Mouse (Mus musculus) hindbrain, embryonic 14.5 days (tissue): ENCODE results near the gene Suco. TPM values are rescaled to one million over a fixed set of nuclear protein-coding genes. Genes with fewer than 3 reads are reported as not detected.

Experiments used
- ATAC-seq: fragments of 200-750 bp; cut with Nextera tagmentation; 2 replicates; pipeline ENCODE4 v1.8.0; 2017; ENCODE audit warnings: moderate number of reproducible peaks, mild to moderate bottlenecking, moderate TSS enrichment, moderate library complexity; ENCODE audit not compliant: low FRiP score
- DNase-seq: peaks from one replicate; pipeline ENCODE4 v3.0.0-alpha.2; 2015; ENCODE audit warnings: low spot score
- H3K27ac ChIP-seq: fragments of 300-500 bp; sonication (generic); 2 replicates; pipeline ENCODE4 v1.5.1; 2014; ENCODE audit warnings: mild to moderate bottlenecking, moderate library complexity
- H3K27me3 ChIP-seq: fragments of 300-500 bp; sonication (generic); 2 replicates; pipeline ENCODE4 v1.6.1; 2014; ENCODE audit warnings: mild to moderate bottlenecking, low read length, mixed read lengths; ENCODE audit not compliant: control insufficient read depth, insufficient read depth
- H3K36me3 ChIP-seq: fragments of 300-500 bp; sonication (generic); replicated peaks from 2 replicates; pipeline ENCODE4 v1.6.1; 2014; ENCODE audit not compliant: control insufficient read depth, insufficient read depth
- H3K4me1 ChIP-seq: fragments of 300-500 bp; sonication (generic); replicated peaks from 2 replicates; pipeline ENCODE4 v1.6.1; 2014; ENCODE audit warnings: antibody characterized with exemption, low read length, mixed read lengths; ENCODE audit not compliant: control insufficient read depth, insufficient read depth
- H3K4me2 ChIP-seq: fragments of 300-500 bp; sonication (generic); replicated peaks from 2 replicates; pipeline ENCODE4 v1.6.1; 2014; ENCODE audit warnings: mild to moderate bottlenecking, moderate library complexity
- H3K4me3 ChIP-seq: fragments of 300-500 bp; sonication (generic); replicated peaks from 2 replicates; pipeline ENCODE4 v1.5.1; 2014; ENCODE audit warnings: mild to moderate bottlenecking, low read length
- H3K9ac ChIP-seq: fragments of 300-500 bp; sonication (generic); 2 replicates; pipeline ENCODE4 v1.6.1; 2014
- H3K9me3 ChIP-seq: fragments of 300-500 bp; sonication (generic); 2 replicates; pipeline ENCODE4 v1.6.1; 2016; ENCODE audit warnings: low read length; ENCODE audit not compliant: control insufficient read depth
- WGBS: fragments of 180-500 bp; shearing (Covaris S2); extraction: QIAGEN DNeasy Blood & Tissue Kit; methylation state at CpG from one replicate; pipeline ENCODE4 v1.1.7; 2014; 5-methylcytosine and 5-hydroxymethylcytosine counted together
- polyA plus RNA-seq: library from polyadenylated mRNA; unstranded; fragments of >200 nt; fragmentation: Nextera tagmentation; extraction: Ambion mirVana; gene quantifications from 2 replicates; pipeline ENCODE4 v1.2.1, GENCODE M21; 2014

Suco gene
- polyA plus RNA-seq, 1 experiment from 2014 or later = 25.7 TPM

DNA sequence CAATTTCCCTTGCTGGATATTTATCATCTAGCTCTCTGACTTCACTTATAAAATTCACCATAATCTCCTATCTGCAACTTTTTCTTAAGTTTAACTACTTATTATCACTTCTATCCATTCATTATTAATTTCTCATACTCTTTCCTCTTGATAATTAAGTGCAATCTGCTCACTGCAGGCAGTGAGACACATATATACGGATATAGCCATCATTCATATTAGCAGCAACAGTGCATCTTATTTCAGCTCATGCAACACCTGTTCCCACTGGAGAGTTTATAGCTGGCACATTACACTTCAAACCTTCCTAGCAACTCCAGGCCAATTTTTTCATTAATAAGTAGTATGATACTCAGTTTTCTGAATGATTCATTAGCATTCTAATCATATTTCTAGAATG is 7.1 kb downstream of the Suco start:
- Histone ChIP-seq H3K4me3 (no peak overlapping the region), H3K36me3 (no peaks in the 10 kb centered on the region), H3K9ac (no peak overlapping the region), H3K4me2 (no peak overlapping the region), H3K27ac (no peak overlapping the region), H3K4me1 (peaks cover 9% of the 10 kb centered on the region), H3K9me3 (no peaks in the 10 kb centered on the region), H3K27me3 (no peaks in the 10 kb centered on the region)
- ATAC-seq (no peak), DNase-seq (no peak)
- WGBS = 71% methylated on average over 1 of the region's 1 CpGs

DNA sequence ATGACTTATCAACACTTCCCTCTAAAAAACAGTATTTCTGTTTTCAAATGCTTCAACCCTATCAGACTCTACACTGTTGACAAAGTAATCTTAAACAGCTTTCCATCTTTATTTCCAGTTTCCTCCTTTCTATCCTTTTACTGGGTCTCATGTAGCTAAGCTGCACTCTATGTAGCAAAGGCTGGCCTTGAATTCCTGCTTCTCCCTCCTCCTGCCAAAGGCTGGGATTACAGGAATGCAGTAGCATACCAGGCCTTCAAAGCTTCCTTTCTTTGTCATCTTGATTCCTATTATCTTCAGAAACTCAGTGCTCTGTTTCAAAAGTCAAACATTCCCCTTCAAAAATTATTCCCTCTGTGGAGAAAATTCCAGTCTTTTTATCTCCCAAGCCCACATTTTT is 8.1 kb downstream of the Suco start:
- DNase-seq (no peak), ATAC-seq (no peak)
- Histone ChIP-seq H3K9ac (no peak overlapping the region), H3K4me3 (no peak overlapping the region), H3K36me3 (no peaks in the 10 kb centered on the region), H3K9me3 (no peaks in the 10 kb centered on the region), H3K4me1 (no peaks in the 10 kb centered on the region), H3K27me3 (no peaks in the 10 kb centered on the region), H3K27ac (no peak overlapping the region), H3K4me2 (no peak overlapping the region)

DNA sequence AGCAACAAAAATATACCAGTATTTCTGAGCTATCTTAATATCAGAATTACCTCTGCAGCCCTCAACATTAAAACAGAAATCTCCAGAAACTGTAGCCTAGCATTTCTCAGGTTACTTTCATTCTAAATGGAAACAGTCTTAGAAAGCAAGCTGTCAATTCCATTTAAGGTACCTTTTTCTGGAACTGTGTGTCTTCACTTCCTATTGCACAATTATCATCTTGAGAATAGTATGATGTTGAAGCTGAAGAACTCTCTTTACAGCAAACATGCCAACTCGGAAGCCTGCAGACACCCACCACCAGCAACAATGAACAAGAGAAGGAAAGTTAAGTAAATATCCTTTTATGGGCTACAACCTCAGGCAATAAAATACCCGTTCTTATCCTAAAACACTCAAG is 12.7 kb downstream of the Suco start:
- H3K4me1 ChIP-seq = no peaks in the 10 kb centered on the region
- no peaks in the 10 kb centered on the region for H3K36me3 ChIP-seq
- no peaks in the 10 kb centered on the region for H3K9me3 ChIP-seq
- no peak overlapping the region for H3K27ac ChIP-seq
- no peaks in the 10 kb centered on the region for H3K27me3 ChIP-seq
- ATAC-seq (no peak), DNase-seq (no peak)
- WGBS = 79% methylated on average over 2 of the region's 2 CpGs
- no peak overlapping the region for H3K4me3 ChIP-seq
- H3K4me2 ChIP-seq = no peak overlapping the region
- H3K9ac ChIP-seq = no peak overlapping the region

DNA sequence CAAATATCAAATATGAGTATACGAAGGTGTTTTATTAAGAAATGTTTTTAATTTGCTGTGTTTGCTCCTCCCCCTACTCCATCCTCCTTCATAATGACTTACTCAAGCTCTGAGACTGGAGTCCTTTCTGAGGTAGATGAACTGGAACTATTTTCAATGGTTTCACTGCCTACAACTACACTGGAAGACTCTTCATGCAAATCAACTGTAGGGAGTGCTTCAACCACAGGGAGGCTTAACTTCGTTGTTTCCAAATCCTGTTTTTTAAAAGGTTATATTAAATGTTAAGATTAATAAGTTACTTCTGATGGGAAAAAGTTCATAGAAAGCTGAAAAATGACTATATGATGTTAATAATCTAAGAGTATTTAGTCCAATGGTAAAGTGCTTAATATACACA is 17.2 kb downstream of the Suco start:
- H3K4me1 ChIP-seq = no peaks in the 10 kb centered on the region
- ATAC-seq = no peak
- DNase-seq = no peak
- H3K27me3 ChIP-seq = no peaks in the 10 kb centered on the region
- H3K4me3 ChIP-seq = no peak overlapping the region
- H3K9me3 ChIP-seq = no peaks in the 10 kb centered on the region
- 95% methylated on average over 2 of the region's 2 CpGs for WGBS
- no peak overlapping the region for H3K4me2 ChIP-seq
- peaks cover 25% of the 10 kb centered on the region for H3K36me3 ChIP-seq
- H3K9ac ChIP-seq = no peak overlapping the region
- no peak overlapping the region for H3K27ac ChIP-seq

- 98% methylated on average over 2 of the region's 2 CpGs for WGBS
- ATAC-seq (no peak), DNase-seq (no peak)
- Histone ChIP-seq H3K36me3 (peaks cover 38% of the 10 kb centered on the region), H3K9me3 (no peaks in the 10 kb centered on the region), H3K27ac (no peak overlapping the region), H3K4me2 (no peak overlapping the region), H3K4me1 (no peaks in the 10 kb centered on the region), H3K4me3 (no peak overlapping the region), H3K27me3 (no peaks in the 10 kb centered on the region), H3K9ac (no peak overlapping the region)
These were observed 49.8 kb downstream of the Suco start for GRCm38 (mm10) chr1:161826677-161827076.

- 95% methylated on average over 5 of the region's 5 CpGs for WGBS
- no peaks in the 10 kb centered on the region for H3K4me1 ChIP-seq
- no peaks in the 10 kb centered on the region for H3K9me3 ChIP-seq
- no peaks in the 10 kb centered on the region for H3K36me3 ChIP-seq
- H3K4me2 ChIP-seq = no peak overlapping the region
- H3K27me3 ChIP-seq = no peaks in the 10 kb centered on the region
- H3K4me3 ChIP-seq = no peak overlapping the region
- no peak overlapping the region for H3K27ac ChIP-seq
- ATAC-seq = no peak
- no peak overlapping the region for H3K9ac ChIP-seq
- DNase-seq = no peak
These were observed 67.1 kb downstream of the Suco start for GRCm38 (mm10) chr1:161809428-161809827.

GRCm38 (mm10) chr1:161808980-161809379 is 67.5 kb downstream of the Suco start:
- 87% methylated on average over 6 of the region's 6 CpGs for WGBS
- no peaks in the 10 kb centered on the region for H3K36me3 ChIP-seq

GRCm38 (mm10) chr1:161804541-161804971 is 71.9 kb downstream of the Suco start:
- Histone ChIP-seq H3K9ac (no peak overlapping the region), H3K4me2 (no peak overlapping the region), H3K4me1 (no peaks in the 10 kb centered on the region), H3K9me3 (no peaks in the 10 kb centered on the region), H3K4me3 (no peak overlapping the region), H3K27ac (no peak overlapping the region), H3K27me3 (no peaks in the 10 kb centered on the region), H3K36me3 (no peaks in the 10 kb centered on the region)
- WGBS = 91% methylated on average over 8 of the region's 8 CpGs
- no peak for DNase-seq
- ATAC-seq = no peak

More at GRCm38 (mm10) chr1:161808980-161809379, 67.5 kb downstream of the Suco start:
- Histone ChIP-seq H3K9me3 (no peaks in the 10 kb centered on the region), H3K27me3 (no peaks in the 10 kb centered on the region), H3K27ac (no peak overlapping the region), H3K4me2 (no peak overlapping the region), H3K4me1 (no peaks in the 10 kb centered on the region), H3K4me3 (no peak overlapping the region), H3K9ac (no peak overlapping the region)
- no peak for ATAC-seq
- no peak for DNase-seq

DNA sequence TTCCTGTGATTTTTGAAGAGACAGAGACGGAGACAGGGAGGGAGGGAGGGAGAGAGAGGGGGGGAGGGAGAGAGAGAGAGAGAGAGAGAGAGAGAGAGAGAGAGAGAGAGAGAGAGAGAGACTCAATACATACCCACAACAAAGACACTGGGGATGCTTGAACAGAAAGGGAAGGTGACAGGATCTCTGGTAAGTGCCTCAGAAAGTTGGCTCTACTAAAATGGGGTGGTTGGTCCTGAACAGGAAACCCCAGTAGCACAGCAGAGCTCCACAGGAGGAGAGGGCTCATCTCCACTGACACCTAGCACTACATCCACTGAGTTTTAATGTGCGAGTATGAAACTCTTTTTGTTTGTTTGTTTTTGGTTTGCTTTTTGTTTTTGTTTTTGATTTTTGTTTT is 75.2 kb downstream of the Suco start:
- no peaks in the 10 kb centered on the region for H3K4me1 ChIP-seq
- H3K27ac ChIP-seq = no peak overlapping the region
- H3K36me3 ChIP-seq = no peaks in the 10 kb centered on the region
- DNase-seq = no peak
- 85% methylated on average over 2 of the region's 2 CpGs for WGBS
- H3K4me3 ChIP-seq = no peak overlapping the region
- H3K9me3 ChIP-seq = no peaks in the 10 kb centered on the region
- H3K27me3 ChIP-seq = no peaks in the 10 kb centered on the region
- ATAC-seq = no peak
- H3K4me2 ChIP-seq = no peak overlapping the region
- H3K9ac ChIP-seq = no peak overlapping the region

- Histone ChIP-seq H3K4me2 (no peak overlapping the region), H3K4me3 (no peak overlapping the region), H3K9ac (no peak overlapping the region), H3K27me3 (no peaks in the 10 kb centered on the region), H3K27ac (no peak overlapping the region), H3K36me3 (no peaks in the 10 kb centered on the region), H3K9me3 (no peaks in the 10 kb centered on the region), H3K4me1 (no peaks in the 10 kb centered on the region)
- no peak for DNase-seq
- no peak for ATAC-seq
These were observed 76.2 kb downstream of the Suco start for GRCm38 (mm10) chr1:161800256-161800655.
